ENCODE assay signal across 11 mouse cellular contexts in the genomic region with DNA sequence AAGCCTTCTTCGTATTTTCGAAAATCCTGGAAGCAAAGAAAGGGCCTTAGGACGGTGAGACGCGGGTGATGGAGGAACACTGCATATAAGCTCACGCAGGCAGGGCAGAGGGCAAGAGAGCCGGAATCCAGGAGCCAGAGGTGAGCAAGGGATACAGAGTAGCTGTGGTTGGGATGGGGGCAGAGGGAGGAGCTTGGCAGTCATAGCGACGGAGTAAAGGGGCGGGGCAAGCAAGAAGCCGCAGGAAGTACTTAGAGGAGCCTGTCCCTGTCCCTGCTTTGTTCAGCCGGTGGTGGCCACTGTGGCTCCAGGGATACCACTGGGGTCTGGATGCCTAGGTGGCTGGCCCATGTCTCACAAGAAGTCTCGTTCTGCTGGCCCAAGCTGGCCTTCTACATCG. TPM values are rescaled to one million over a fixed set of nuclear protein-coding genes. Genes with fewer than 3 reads are reported as not detected.
DNase-seq lines count a peak whose midpoint lies in the region; ATAC-seq and TF ChIP-seq lines count a peak whose summit lies in the region.
"Had no signal": no experiment of that assay in that cellular context is flagged by ENCODE, and none has a peak within 500 bp of the region (broad histone marks: within the 10 kb centered on the region; RNA-seq: fewer than 3 reads in every experiment).

No protein-coding gene starts in this region.

- DNase-seq in gastrocnemius, adult 2 months = peak; percentile 20
- DNase-seq in gastrocnemius, postnatal 10 days = no peak
- DNase-seq in ZHBTc4 (ENCODE audit: low read depth, low spot score) (peak; percentile 25), liver (no peak)
- no peak for DNase-seq in forebrain, postnatal 0 days
- DNase-seq in frontal cortex, postnatal 25 days (ENCODE audit: low spot score in 2 of 2) = no peak
- no peak for DNase-seq in adrenal gland, postnatal 4 days (ENCODE audit: low spot score in 2 of 2)
- DNase-seq: kidney, adult 9 months; thymus, postnatal 36 days had no signal

- H3K9me3 ChIP-seq in forebrain, postnatal 0 days (ENCODE audit: low read length) = no peaks in the 10 kb centered on the region
- no peaks in the 10 kb centered on the region for H3K9me3 ChIP-seq in midbrain, embryonic 13.5 days

- H3K4me2 ChIP-seq in forebrain, postnatal 0 days (ENCODE audit: low read depth) = no peak overlapping the region
- 0 out of 2 replicates have a peak overlapping the region, but pooled peaks have one; percentile 29 for H3K4me2 ChIP-seq in midbrain, embryonic 13.5 days (replicated peaks)

- ATAC-seq in forebrain, postnatal 0 days = peak; percentile 60; the same call in 1 of the 2 replicates
- peak; percentile 64 for ATAC-seq in midbrain, embryonic 13.5 days

- H3K4me1 ChIP-seq in forebrain, postnatal 0 days (ENCODE audit: insufficient read depth) = no peaks in the 10 kb centered on the region
- peaks cover 16% of the 10 kb centered on the region; the same call in 1 of the 2 replicates for H3K4me1 ChIP-seq in midbrain, embryonic 13.5 days (replicated peaks)

- H3K27ac ChIP-seq in gastrocnemius, adult 2 months = peak overlapping the region; percentile 91; the same call in 1 of the 2 replicates
- no peak overlapping the region for H3K27ac ChIP-seq in forebrain, postnatal 0 days (ENCODE audit: low read depth, low read length)
- no peak overlapping the region for H3K27ac ChIP-seq in midbrain, embryonic 13.5 days

- no peak overlapping the region for H3K9ac ChIP-seq in forebrain, postnatal 0 days
- no peak overlapping the region for H3K9ac ChIP-seq in midbrain, embryonic 13.5 days (replicated peaks)

- no peak overlapping the region for H3K4me3 ChIP-seq in gastrocnemius, adult 2 months
- no peak overlapping the region for H3K4me3 ChIP-seq in forebrain, postnatal 0 days (ENCODE audit: low read depth, low read length)
- H3K4me3 ChIP-seq in midbrain, embryonic 13.5 days (replicated peaks) = no peak overlapping the region

- no peaks in the 10 kb centered on the region for H3K27me3 ChIP-seq in forebrain, postnatal 0 days (ENCODE audit: insufficient read depth, low read length)
- no peaks in the 10 kb centered on the region for H3K27me3 ChIP-seq in midbrain, embryonic 13.5 days

- WGBS in forebrain, postnatal 0 days = 12% methylated on average over 14 of the region's 14 CpGs
- 9% methylated on average over 14 of the region's 14 CpGs for WGBS in midbrain, embryonic 13.5 days

- intact Hi-C loops in gastrocnemius, adult 2 months (cut with DNase I) = loop anchor here (5.0 kb wide), 1 partner anchor 84 kb away; no protein-coding TSS in a partner anchor

- no peaks in the 10 kb centered on the region for H3K36me3 ChIP-seq in forebrain, postnatal 0 days (ENCODE audit: insufficient read depth)
- no peaks in the 10 kb centered on the region for H3K36me3 ChIP-seq in midbrain, embryonic 13.5 days

- no peak for TF ChIP-seq CTCF in gastrocnemius, adult 2 months (IDR thresholded peaks at IDR 0.05)
- TF ChIP-seq CTCF in forebrain, postnatal 0 days (IDR thresholded peaks at IDR 0.05; ENCODE audit: low read depth) = no peak

RNA-seq across cellular contexts. Expression of a gene that starts 21.8 kb away (rescaled TPM):
- 1 to 10 TPM; 2.4 to 4.2 TPM for total RNA-seq in gastrocnemius, adult 2 months (2021)
- 1 to 10 TPM; 2.5 to 2.8 TPM for total RNA-seq in gastrocnemius, postnatal 10 days (2021)
- total RNA-seq in forebrain, postnatal 0 days (2014; rRNA removed) = 11.5 and 18.9 TPM in 2 replicates
- polyA plus RNA-seq in forebrain, postnatal 0 days (2015; fragmentation: Nextera tagmentation; extraction: Ambion mirVana) = 6.7 and 7.0 TPM in 2 replicates
- polyA plus RNA-seq in midbrain, embryonic 13.5 days (2015; fragmentation: Nextera tagmentation; extraction: Ambion mirVana) = 2.3 and 3.2 TPM in 2 replicates
- 1 to 10 TPM in 1 of 2 experiments, under 1 TPM in 1; 0.76 to 9.4 TPM for total RNA-seq in adrenal gland, postnatal 4 days (2021)

RNA-seq across cellular contexts. Expression of a gene that starts 36.7 kb away (rescaled TPM):
- total RNA-seq in gastrocnemius, adult 2 months (2021) = 1 to 10 TPM; 6.2 to 9.7 TPM
- total RNA-seq in gastrocnemius, postnatal 10 days (2021) = 1 to 10 TPM; 1.1 to 2.0 TPM
- total RNA-seq in forebrain, postnatal 0 days (2014; rRNA removed) = 0.31 and 1.6 TPM in 2 replicates
- polyA plus RNA-seq in forebrain, postnatal 0 days (2015; fragmentation: Nextera tagmentation; extraction: Ambion mirVana) = 1.6 and 1.9 TPM in 2 replicates
- 1.8 and 2.2 TPM in 2 replicates for polyA plus RNA-seq in midbrain, embryonic 13.5 days (2015; fragmentation: Nextera tagmentation; extraction: Ambion mirVana)
- 10 to 100 TPM in 1 of 2 experiments, 1 to 10 TPM in 1; 1.6 to 11.5 TPM for total RNA-seq in adrenal gland, postnatal 4 days (2021)

RNA-seq across cellular contexts. Expression of a gene that starts 39.1 kb away (rescaled TPM):
- total RNA-seq in gastrocnemius, adult 2 months (2021) = 1 to 10 TPM in 1 of 2 experiments, under 1 TPM in 1; 0.33 to 1.2 TPM
- total RNA-seq in gastrocnemius, postnatal 10 days (2021) = under 1 TPM; 0.27 to 0.31 TPM
- 0.08 TPM in 1 of 2 replicates, not detected in the other for total RNA-seq in forebrain, postnatal 0 days (2014; rRNA removed)
- polyA plus RNA-seq in forebrain, postnatal 0 days (2015; fragmentation: Nextera tagmentation; extraction: Ambion mirVana) = 0.02 and 0.03 TPM in 2 replicates
- 0.09 TPM in 1 of 2 replicates, not detected in the other for polyA plus RNA-seq in midbrain, embryonic 13.5 days (2015; fragmentation: Nextera tagmentation; extraction: Ambion mirVana)
- not detected for total RNA-seq in adrenal gland, postnatal 4 days (2021)
- polyA plus RNA-seq: liver, embryonic 16.5 days had no signal

Comparison
In these comparisons a context has a peak if more than half of its experiments do, and no peak if none do; other contexts are left out.
1. DNase-seq: peak in gastrocnemius, adult 2 months (single experiment) and ZHBTc4 (single experiment); none in gastrocnemius, postnatal 10 days (single experiment), forebrain, postnatal 0 days (single experiment), liver (single experiment), frontal cortex, postnatal 25 days (0 of 2) and adrenal gland, postnatal 4 days (0 of 2).